Mouse (Mus musculus) embryonic fibroblast, embryonic 13.5 days (primary cell): ENCODE measurements around the gene Cuedc2.

ENCODE experiments used
- CTCF ChIP-seq: IDR thresholded peaks from 2 replicates; pipeline ENCODE4 v1.5.1; 2011; ENCODE audit warnings: mild to moderate bottlenecking, control low read depth, low read length, moderate library complexity, borderline replicate concordance; ENCODE audit not compliant: insufficient read depth
- POLR2A ChIP-seq: IDR thresholded peaks from 2 replicates; pipeline ENCODE4 v1.6.1; 2011; ENCODE audit warnings: low read depth, mild to moderate bottlenecking, control low read depth, low read length, moderate library complexity

DNA sequence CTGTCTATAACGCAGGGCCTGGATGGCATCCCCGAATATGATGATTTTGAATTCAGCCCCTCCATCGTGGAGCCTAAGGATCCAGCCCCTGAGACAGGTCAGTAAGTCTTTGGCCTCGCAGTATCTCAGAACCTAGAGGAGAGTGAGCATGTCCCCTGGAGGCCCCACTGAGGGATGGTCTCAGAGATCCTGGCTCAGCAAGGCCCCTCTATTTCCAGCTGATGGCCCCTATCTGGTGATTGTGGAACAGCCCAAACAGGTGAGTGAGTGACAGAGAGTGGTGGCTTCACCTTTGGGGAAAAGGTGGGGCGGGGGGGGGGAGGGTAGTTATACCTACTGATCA is 32.3 kb downstream of the Cuedc2 start:
- TF ChIP-seq POLR2A: no peak
- TF ChIP-seq CTCF: no peak
